Mouse (Mus musculus) stomach, embryonic 16.5 days (tissue): ENCODE measurements around the gene St3gal5. TPM values are rescaled to one million over a fixed set of nuclear protein-coding genes. Genes with fewer than 3 reads are reported as not detected.

Source experiments
- ATAC-seq: fragments of 200-750 bp; cut with Nextera tagmentation; 2 replicates; pipeline ENCODE4 v1.8.0; 2017; ENCODE audit warnings: moderate number of reproducible peaks, moderate TSS enrichment; ENCODE audit not compliant: insufficient read depth, low FRiP score
- H3K27ac ChIP-seq: fragments of 300-500 bp; sonication (generic); 2 replicates; pipeline ENCODE4 v1.5.1; 2014; ENCODE audit warnings: low read length
- H3K27me3 ChIP-seq: fragments of 300-500 bp; sonication (generic); 2 replicates; pipeline ENCODE4 v1.6.1; 2014; ENCODE audit warnings: low read length, control low read depth, mixed read lengths; ENCODE audit not compliant: control insufficient read depth, insufficient read depth
- H3K36me3 ChIP-seq: fragments of 300-500 bp; sonication (generic); 2 replicates; pipeline ENCODE4 v1.6.1; 2014; ENCODE audit warnings: low read length; ENCODE audit not compliant: control insufficient read depth, insufficient read depth
- H3K4me1 ChIP-seq: fragments of 300-500 bp; sonication (generic); 2 replicates; pipeline ENCODE4 v1.6.1; 2014; ENCODE audit warnings: low read length, control low read depth, mixed read lengths; ENCODE audit not compliant: control insufficient read depth, insufficient read depth
- H3K4me2 ChIP-seq: fragments of 300-500 bp; sonication (generic); 2 replicates; pipeline ENCODE4 v1.6.1; 2014; ENCODE audit warnings: low read depth, low read length, mixed read lengths
- H3K4me3 ChIP-seq: fragments of 300-500 bp; sonication (generic); replicated peaks from 2 replicates; pipeline ENCODE4 v1.5.1; 2014; ENCODE audit warnings: mild to moderate bottlenecking, low read length
- H3K9ac ChIP-seq: fragments of 300-500 bp; sonication (generic); 2 replicates; pipeline ENCODE4 v1.6.1; 2014; ENCODE audit warnings: low read length
- H3K9me3 ChIP-seq: fragments of 300-500 bp; sonication (generic); replicated peaks from 2 replicates; pipeline ENCODE4 v1.6.1; 2016; ENCODE audit warnings: low read length, control low read depth; ENCODE audit not compliant: control insufficient read depth
- WGBS: fragments of 180-500 bp; shearing (Covaris S2); extraction: QIAGEN DNeasy Blood & Tissue Kit; methylation state at CpG from one replicate; pipeline ENCODE4 v1.1.7; 2014; 5-methylcytosine and 5-hydroxymethylcytosine counted together
- polyA plus RNA-seq: library from polyadenylated mRNA; unstranded; fragments of >200 nt; fragmentation: Nextera tagmentation; extraction: Ambion mirVana; gene quantifications from 2 replicates; pipeline ENCODE4 v1.2.1, GENCODE M21; 2015

St3gal5 gene
- polyA plus RNA-seq, 1 experiment from 2014 or later = 32.2 TPM

DNA sequence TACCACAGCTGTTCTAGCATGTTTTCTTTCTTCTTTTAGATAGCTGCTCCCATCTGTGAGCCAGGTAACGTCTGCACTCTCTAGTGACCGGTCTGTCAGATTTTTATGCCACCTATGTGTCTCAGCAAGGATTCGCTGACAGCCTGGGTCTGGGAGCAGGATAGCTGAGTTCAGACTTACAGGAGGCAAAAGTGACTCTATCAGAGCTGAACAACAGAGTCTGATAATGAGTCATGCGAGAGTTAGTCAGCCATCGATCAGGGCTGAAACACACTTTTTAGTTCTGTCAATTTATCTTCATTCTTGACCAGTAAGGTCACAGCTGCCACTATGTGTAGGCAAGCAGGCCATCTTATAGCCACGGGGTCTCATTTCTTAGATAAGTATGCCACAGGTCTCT, 33.7 kb upstream of the St3gal5 start:
- Histone ChIP-seq H3K9ac (no peak overlapping the region), H3K4me2 (no peak overlapping the region), H3K36me3 (no peaks in the 10 kb centered on the region), H3K27me3 (no peaks in the 10 kb centered on the region), H3K4me1 (no peaks in the 10 kb centered on the region), H3K9me3 (no peaks in the 10 kb centered on the region), H3K27ac (no peak overlapping the region), H3K4me3 (no peak overlapping the region)
- ATAC-seq = no peak
- WGBS = 53% methylated on average over 6 of the region's 6 CpGs

DNA sequence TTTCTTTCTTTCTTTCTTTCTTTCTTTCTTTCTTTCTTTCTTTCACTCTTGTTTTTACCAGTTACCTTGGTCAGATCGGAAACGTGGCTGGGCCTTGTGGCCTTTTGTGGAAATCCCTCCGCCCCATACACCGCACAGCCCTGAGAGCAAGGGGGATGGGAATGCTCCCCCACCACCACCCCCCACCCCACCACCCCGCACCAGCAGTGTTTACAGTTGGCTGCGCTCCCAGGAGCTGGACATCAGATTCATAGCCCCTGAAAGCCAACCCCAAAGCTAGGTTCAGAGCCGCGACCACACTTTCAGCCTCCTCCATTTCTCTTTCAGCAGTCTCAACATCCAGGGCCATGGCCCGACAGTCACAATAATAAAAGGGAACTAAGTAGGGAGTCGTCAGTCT, 31.4 kb upstream of the St3gal5 start:
- H3K4me2 ChIP-seq = no peak overlapping the region
- 31% methylated on average over 10 of the region's 10 CpGs for WGBS
- no peak overlapping the region for H3K27ac ChIP-seq
- H3K4me1 ChIP-seq = no peaks in the 10 kb centered on the region
- no peaks in the 10 kb centered on the region for H3K9me3 ChIP-seq
- no peaks in the 10 kb centered on the region for H3K36me3 ChIP-seq
- no peaks in the 10 kb centered on the region for H3K27me3 ChIP-seq
- ATAC-seq = no peak
- no peak overlapping the region for H3K4me3 ChIP-seq
- H3K9ac ChIP-seq = no peak overlapping the region

DNA sequence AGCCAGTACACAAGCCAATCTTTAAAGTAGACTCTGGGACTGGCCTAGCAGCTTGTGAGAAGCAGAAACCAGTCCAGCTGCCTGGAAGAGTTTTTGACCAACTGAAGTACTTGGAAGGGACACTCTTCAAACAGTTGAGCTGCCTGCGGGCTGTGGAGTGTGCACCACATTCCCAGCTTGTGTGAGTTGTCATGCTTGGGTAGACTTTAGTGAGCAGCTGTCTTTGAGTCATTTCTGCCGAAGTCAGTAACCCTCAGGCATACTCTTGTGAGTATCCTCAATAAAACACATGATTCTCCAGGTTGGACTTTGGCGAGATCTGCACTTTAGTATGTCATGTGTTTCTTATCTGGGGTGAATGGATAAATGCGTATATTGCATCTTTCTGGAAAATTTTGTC, 29.0 kb upstream of the St3gal5 start:
- 83% methylated on average over 4 of the region's 4 CpGs for WGBS
- no peaks in the 10 kb centered on the region for H3K27me3 ChIP-seq
- H3K27ac ChIP-seq = no peak overlapping the region
- H3K4me1 ChIP-seq = no peaks in the 10 kb centered on the region
- H3K4me2 ChIP-seq = no peak overlapping the region
- no peak overlapping the region for H3K9ac ChIP-seq
- ATAC-seq = no peak
- no peaks in the 10 kb centered on the region for H3K9me3 ChIP-seq
- H3K36me3 ChIP-seq = no peaks in the 10 kb centered on the region
- H3K4me3 ChIP-seq = no peak overlapping the region

GRCm38 (mm10) chr6:72071281-72071870, 26.0 kb upstream of the St3gal5 start:
- no peaks in the 10 kb centered on the region for H3K9me3 ChIP-seq
- no peak for ATAC-seq
- H3K27ac ChIP-seq = no peak overlapping the region
- no peak overlapping the region for H3K4me2 ChIP-seq
- H3K27me3 ChIP-seq = no peaks in the 10 kb centered on the region
- no peak overlapping the region for H3K4me3 ChIP-seq
- no peaks in the 10 kb centered on the region for H3K36me3 ChIP-seq
- 59% methylated on average over 5 of the region's 5 CpGs for WGBS
- H3K4me1 ChIP-seq = no peaks in the 10 kb centered on the region
- H3K9ac ChIP-seq = no peak overlapping the region

GRCm38 (mm10) chr6:72073781-72074180, 23.6 kb upstream of the St3gal5 start:
- Histone ChIP-seq H3K4me1 (no peaks in the 10 kb centered on the region), H3K9me3 (no peaks in the 10 kb centered on the region), H3K4me2 (no peak overlapping the region), H3K27ac (no peak overlapping the region), H3K9ac (no peak overlapping the region), H3K36me3 (no peaks in the 10 kb centered on the region), H3K27me3 (no peaks in the 10 kb centered on the region), H3K4me3 (no peak overlapping the region)
- no peak for ATAC-seq
- 82% methylated on average over 4 of the region's 4 CpGs for WGBS

- H3K9me3 ChIP-seq = no peaks in the 10 kb centered on the region
- H3K27me3 ChIP-seq = no peaks in the 10 kb centered on the region
- no peaks in the 10 kb centered on the region for H3K4me1 ChIP-seq
- no peak overlapping the region for H3K27ac ChIP-seq
- 66% methylated on average over 9 of the region's 9 CpGs for WGBS
- no peak overlapping the region for H3K4me3 ChIP-seq
- ATAC-seq = no peak
- no peaks in the 10 kb centered on the region for H3K36me3 ChIP-seq
- H3K9ac ChIP-seq = no peak overlapping the region
- H3K4me2 ChIP-seq = no peak overlapping the region
Measured at GRCm38 (mm10) chr6:72076512-72076911, 20.9 kb upstream of the St3gal5 start.

DNA sequence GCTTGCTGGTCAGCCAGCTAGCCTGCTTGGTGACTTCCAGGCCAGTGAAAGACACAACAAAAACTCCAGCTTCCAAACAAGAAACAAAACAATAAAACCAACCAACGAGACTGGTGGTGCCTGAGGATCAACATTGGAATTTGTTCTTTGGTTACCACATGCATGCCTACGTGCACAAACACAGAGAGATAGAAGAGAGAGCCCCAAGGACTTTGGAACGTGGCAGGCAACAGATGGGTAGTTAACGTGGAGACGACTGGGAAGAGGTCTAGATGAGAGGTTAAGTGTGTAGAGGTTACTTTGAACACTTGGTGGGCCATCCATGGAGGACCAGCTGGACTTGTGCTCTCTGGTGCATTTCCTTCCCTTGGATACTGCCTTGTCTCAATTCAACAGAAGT, 19.2 kb upstream of the St3gal5 start:
- no peak overlapping the region for H3K27ac ChIP-seq
- no peak overlapping the region for H3K4me3 ChIP-seq
- H3K4me1 ChIP-seq = no peaks in the 10 kb centered on the region
- ATAC-seq = no peak
- no peak overlapping the region for H3K4me2 ChIP-seq
- H3K36me3 ChIP-seq = no peaks in the 10 kb centered on the region
- WGBS = 71% methylated on average over 5 of the region's 5 CpGs
- H3K9me3 ChIP-seq = no peaks in the 10 kb centered on the region
- no peaks in the 10 kb centered on the region for H3K27me3 ChIP-seq
- no peak overlapping the region for H3K9ac ChIP-seq

DNA sequence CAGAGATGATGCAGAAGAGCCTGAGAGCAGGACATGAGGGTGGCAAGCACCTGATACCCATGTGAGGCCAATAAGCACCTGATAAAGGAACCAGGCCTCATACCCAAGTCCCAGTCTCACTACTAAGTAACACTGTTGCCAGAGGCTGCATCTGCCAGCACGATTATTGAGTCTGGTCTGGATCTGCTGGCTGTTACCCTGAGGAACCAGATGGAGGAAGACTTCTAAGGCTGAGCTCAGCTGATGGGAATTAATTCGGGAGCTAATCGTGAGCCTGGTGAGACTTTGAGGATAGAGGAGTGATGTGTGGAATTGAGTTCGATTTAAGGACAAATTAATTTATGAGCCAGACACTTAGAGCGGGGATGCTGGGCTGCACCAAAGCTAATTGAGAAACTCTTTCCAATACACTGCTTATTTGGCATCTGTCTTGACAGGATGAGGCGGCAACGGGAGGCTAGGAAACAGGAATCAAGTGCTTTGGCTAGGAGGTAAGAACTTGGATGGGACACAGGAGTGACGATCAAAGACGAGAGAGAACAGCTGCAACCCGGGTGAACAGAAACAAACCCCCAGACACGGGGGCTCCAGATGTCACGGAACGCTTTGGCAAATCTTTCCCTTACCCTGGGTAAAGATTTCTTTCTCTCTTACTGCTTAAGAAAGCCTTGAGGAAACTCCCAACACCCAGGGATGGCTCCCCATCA, 15.9 kb upstream of the St3gal5 start:
- Histone ChIP-seq H3K27me3 (no peaks in the 10 kb centered on the region), H3K9ac (no peak overlapping the region), H3K9me3 (no peaks in the 10 kb centered on the region), H3K36me3 (no peaks in the 10 kb centered on the region), H3K4me2 (no peak overlapping the region), H3K4me3 (no peak overlapping the region), H3K27ac (no peak overlapping the region), H3K4me1 (no peaks in the 10 kb centered on the region)
- 80% methylated on average over 13 of the region's 13 CpGs for whole genome bisulfite sequencing
- ATAC-seq = no peak

GRCm38 (mm10) chr6:72087402-72087801, 10.0 kb upstream of the St3gal5 start:
- H3K27ac ChIP-seq = no peak overlapping the region
- ATAC-seq = no peak
- no peaks in the 10 kb centered on the region for H3K27me3 ChIP-seq
- H3K36me3 ChIP-seq = no peaks in the 10 kb centered on the region
- H3K4me3 ChIP-seq = no peak overlapping the region
- no peak overlapping the region for H3K4me2 ChIP-seq
- 52% methylated on average over 5 of the region's 5 CpGs for WGBS
- H3K4me1 ChIP-seq = no peaks in the 10 kb centered on the region
- no peak overlapping the region for H3K9ac ChIP-seq
- H3K9me3 ChIP-seq = no peaks in the 10 kb centered on the region
